In the genomic region with DNA sequence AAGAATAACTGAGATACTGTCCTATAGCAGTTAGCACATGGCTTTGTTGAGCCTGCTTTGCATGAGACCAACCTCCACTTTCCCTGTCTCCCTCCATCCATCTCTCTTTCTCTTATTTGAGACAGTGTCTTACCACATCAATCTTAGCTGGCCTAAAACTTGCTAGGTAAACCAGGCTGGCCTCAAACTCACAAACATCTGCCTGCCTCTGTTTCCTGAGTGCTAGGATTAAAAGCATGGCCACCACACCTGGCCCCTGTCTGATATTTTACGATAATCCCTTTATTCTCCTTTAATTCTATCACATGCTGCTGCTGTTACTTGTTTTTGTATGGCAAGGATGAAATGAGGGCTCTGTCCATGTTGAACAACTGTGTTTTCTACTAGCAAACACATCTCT, we compare ENCODE assay signal across 32 mouse cellular contexts.
"Had no signal": no experiment of that assay in that cellular context is flagged by ENCODE, and none has a peak within 500 bp of the region (broad histone marks: within the 10 kb centered on the region; RNA-seq: fewer than 3 reads in every experiment).

No protein-coding gene starts in this region.

- H3K4me1 ChIP-seq: hindbrain, embryonic 10.5 days; hindbrain, embryonic 12.5 days; hindbrain, embryonic 15.5 days had no signal

- H3K36me3 ChIP-seq: intestine, embryonic 15.5 days had no signal

- H3K4me2 ChIP-seq: heart, embryonic 12.5 days; heart, embryonic 13.5 days; heart, embryonic 15.5 days; hindbrain, embryonic 12.5 days; hindbrain, embryonic 13.5 days; hindbrain, embryonic 14.5 days; hindbrain, embryonic 15.5 days; intestine, embryonic 15.5 days; kidney, embryonic 15.5 days had no signal

- ATAC-seq: hindbrain, embryonic 16.5 days; hindbrain, postnatal 0 days; intestine, embryonic 15.5 days; intestine, embryonic 16.5 days; intestine, postnatal 0 days had no signal

- H3K27me3 ChIP-seq: heart, embryonic 12.5 days; heart, embryonic 13.5 days; heart, embryonic 15.5 days; hindbrain, embryonic 12.5 days; hindbrain, embryonic 13.5 days; hindbrain, embryonic 15.5 days; intestine, embryonic 15.5 days; kidney, embryonic 15.5 days had no signal

- H3K4me3 ChIP-seq: heart, embryonic 12.5 days; heart, embryonic 13.5 days; heart, embryonic 15.5 days; hindbrain, embryonic 10.5 days; hindbrain, embryonic 12.5 days; hindbrain, embryonic 13.5 days; hindbrain, embryonic 15.5 days; intestine, embryonic 15.5 days; kidney, embryonic 15.5 days; layer of hippocampus, adult 2 months; left cerebral cortex, adult 2 months had no signal

- H3K9me3 ChIP-seq: heart, embryonic 12.5 days; heart, embryonic 13.5 days; heart, embryonic 15.5 days; hindbrain, embryonic 10.5 days; hindbrain, embryonic 12.5 days; hindbrain, embryonic 13.5 days; hindbrain, embryonic 15.5 days; intestine, embryonic 15.5 days; kidney, embryonic 15.5 days had no signal

- DNase-seq: heart, postnatal 10 days; heart, postnatal 14 days; heart, postnatal 36 days; kidney, adult 11 months; kidney, adult 18-20 months; kidney, adult 2 months; kidney, adult 8-10 months; kidney, adult 9 months; kidney, postnatal 10 days; kidney, postnatal 14 days; kidney, postnatal 25 days; kidney, postnatal 36 days; kidney, postnatal 4 days; layer of hippocampus, adult 9-11 months; layer of hippocampus, postnatal 36 days had no signal

- H3K9ac ChIP-seq: heart, embryonic 12.5 days; heart, embryonic 13.5 days; heart, embryonic 15.5 days; hindbrain, embryonic 12.5 days; hindbrain, embryonic 13.5 days; hindbrain, embryonic 14.5 days; hindbrain, embryonic 15.5 days; intestine, embryonic 15.5 days; kidney, embryonic 15.5 days had no signal

- H3K27ac ChIP-seq: heart, embryonic 13.5 days; heart, embryonic 15.5 days; hindbrain, embryonic 10.5 days; hindbrain, embryonic 12.5 days; hindbrain, embryonic 13.5 days; hindbrain, embryonic 14.5 days; hindbrain, embryonic 15.5 days; hindbrain, postnatal 0 days; intestine, embryonic 15.5 days; kidney, embryonic 15.5 days; kidney, postnatal 0 days; layer of hippocampus, adult 2 months; left cerebral cortex, adult 2 months had no signal
